Mouse (Mus musculus) MN1 (cell line): ENCODE measurements around the gene Tent4a.
A peak's percentile ranks its signal among the peaks of the same experiment; 100 is the strongest.

Experiments
- DNase-seq: peaks from one replicate; pipeline ENCODE4 v3.0.0-alpha.2; 2016; ENCODE audit warnings: low spot score

Tent4a gene

GRCm38 (mm10) chr13:69519137-69519536 is 15.3 kb downstream of the Tent4a start:
- no peak for DNase-seq

DNA sequence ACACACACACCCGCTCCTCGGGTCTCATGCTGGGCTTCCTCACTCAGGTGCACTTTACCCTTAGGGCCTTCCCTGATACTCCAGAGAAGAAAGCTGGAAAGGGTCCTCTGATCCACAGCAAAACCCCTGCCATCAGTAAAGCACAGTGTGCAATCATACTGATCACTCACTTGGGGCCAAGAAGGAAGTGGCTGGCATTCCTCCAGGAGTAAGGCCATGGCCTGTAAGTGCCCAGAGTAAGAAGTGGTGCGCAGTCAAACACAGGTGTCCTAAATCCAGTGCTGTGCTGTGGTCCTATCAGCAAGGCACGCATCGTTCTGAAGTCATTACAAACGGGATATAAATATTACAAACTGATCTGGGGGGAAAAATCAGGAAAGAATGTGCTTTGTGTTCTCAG is 17.0 kb downstream of the Tent4a start:
- no peak for DNase-seq

DNA sequence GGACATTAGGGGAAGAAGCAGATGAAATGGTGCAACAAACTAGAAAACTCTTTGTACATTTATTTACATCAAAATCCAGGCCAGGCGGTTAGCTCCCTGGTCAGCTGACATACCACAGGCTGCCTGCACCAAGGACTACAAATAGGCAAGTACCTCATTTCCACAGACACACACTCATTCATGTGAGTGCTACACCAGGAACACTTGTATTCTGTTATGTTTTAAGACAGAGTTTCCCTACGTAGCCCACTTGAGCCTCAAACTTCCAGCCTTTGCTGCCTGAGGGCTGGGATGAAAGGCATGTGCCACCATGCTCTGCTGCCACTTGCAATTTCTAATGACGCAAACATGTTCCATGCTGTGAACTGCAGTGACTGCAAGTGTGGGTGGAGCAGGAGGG is 19.3 kb downstream of the Tent4a start:
- no peak for DNase-seq

GRCm38 (mm10) chr13:69509391-69510244 is 24.8 kb downstream of the Tent4a start:
- DNase-seq = peak; percentile 68

- no peak for DNase-seq
These were observed 26.8 kb downstream of the Tent4a start for GRCm38 (mm10) chr13:69507666-69508065.

- no peak for DNase-seq
These were observed 27.9 kb downstream of the Tent4a start for GRCm38 (mm10) chr13:69506341-69507086.

GRCm38 (mm10) chr13:69502863-69503262 is 31.6 kb downstream of the Tent4a start:
- no peak for DNase-seq

- no peak for DNase-seq
These were observed 32.2 kb downstream of the Tent4a start for GRCm38 (mm10) chr13:69502157-69502750.

GRCm38 (mm10) chr13:69498276-69498675 is 36.1 kb downstream of the Tent4a start:
- no peak for DNase-seq

- DNase-seq = peak; percentile 71
These were observed 41.4 kb downstream of the Tent4a start for GRCm38 (mm10) chr13:69492876-69493463.

DNA sequence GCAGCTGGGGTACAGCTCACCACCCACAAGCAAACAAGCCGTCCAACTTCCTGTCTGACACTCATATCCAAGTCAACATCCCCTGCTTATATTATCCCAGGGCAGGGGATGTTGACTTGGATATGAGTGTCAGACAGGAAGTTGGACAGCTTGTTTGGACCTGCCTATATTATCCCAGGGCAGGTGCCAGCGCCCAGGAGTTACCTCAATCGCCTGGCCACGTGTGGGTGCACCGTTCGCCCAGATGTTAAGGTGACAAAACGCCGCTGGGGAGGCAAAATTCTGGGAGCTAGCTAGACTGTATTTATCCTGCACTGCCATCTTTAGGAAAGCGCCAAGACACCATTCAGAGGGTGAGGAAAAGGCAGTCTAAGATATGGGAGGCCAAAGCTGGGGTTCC is 44.6 kb downstream of the Tent4a start:
- DNase-seq = no peak

- no peak for DNase-seq
These were observed 45.7 kb downstream of the Tent4a start for GRCm38 (mm10) chr13:69488565-69489255.

DNA sequence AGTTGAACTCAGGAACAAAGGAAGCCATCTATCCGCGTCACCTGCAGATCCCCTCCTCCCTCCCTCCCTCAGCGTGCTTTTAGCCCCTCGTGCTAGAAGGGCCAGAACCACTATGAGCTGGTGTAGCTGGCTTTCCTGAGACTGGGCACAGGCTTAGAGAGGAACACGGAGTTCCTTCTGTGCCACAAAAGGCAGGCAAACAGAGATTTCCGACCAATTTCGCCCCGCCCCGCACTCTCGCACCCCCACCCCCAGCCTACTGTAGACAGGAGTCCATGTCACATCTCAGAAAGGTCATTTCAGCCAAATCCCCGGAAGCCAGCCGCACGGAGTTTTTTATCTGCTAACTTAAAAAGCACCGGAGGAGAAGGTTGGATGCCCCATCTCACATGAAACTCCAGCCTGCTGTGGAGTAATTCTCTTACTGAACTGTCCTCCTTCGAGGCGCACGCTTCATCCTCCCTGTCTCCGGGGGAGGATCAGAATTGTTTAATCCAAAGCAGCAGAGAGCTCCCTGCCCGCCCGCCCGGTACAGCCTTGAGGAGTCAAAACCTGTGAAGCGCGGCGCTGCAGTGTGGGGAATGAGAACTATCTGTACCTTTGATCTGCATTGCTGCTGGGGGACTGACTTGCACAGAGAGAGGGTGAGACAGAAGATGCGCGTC is 46.7 kb downstream of the Tent4a start:
- DNase-seq = no peak

DNA sequence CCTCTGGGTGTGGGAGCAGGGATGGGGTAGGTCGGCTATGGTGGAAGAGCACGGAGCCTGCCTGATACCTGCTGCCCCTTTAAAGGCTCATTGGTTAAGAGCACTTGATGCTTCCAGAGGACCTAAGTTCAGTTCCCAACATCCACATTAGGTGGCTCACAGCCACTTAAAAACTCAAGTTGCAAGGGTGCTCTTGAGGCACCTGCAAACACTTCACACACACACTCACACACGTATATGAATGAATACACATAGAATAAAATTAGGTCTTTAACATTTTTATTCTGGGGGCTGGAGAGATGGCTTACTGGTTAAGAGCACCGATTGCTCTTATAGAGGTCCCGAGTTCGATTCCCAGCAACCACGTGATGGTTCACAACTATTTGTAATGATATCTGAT is 47.3 kb downstream of the Tent4a start:
- DNase-seq = no peak

DNA sequence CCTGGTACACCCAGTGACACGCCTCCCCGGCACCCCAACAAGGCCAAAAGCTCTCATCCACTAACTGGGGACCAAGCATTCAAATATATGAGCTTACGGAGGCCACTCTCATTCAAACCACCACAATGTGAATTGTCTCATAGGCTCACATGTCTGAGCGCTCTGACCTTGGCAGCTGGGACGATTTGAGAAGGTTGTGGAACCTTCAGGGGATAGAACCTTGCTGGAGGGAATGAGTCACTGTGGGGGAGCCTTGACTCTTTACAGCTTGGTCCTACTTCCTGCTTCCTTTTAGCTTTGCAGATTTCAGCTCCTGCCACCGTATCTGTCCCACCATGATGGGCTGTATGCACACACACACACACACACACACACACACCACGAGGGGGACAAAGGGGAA is 48.6 kb downstream of the Tent4a start:
- DNase-seq = no peak

- DNase-seq = peak; percentile 41
These were observed 49.1 kb downstream of the Tent4a start for GRCm38 (mm10) chr13:69485326-69485725.

DNA sequence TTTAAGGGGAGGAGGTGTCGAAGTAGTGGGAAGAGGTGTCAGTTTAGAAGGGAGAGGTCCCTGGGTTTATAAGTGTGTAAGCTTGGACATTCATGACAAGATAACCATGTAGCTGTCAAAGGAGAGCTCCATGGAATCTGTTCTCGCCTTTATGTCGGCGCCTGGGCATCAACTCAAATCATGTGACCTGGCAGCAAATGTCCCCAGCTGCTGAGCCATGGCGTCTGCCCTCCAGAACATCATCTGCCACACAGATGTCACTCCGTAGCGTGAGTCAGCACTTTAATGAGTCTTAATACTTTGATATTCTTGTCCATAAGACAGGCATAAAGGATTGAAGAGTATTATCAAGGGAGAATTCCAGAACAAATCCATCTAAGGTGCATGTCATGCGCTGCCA is 51.7 kb downstream of the Tent4a start:
- peak; percentile 60 for DNase-seq

GRCm38 (mm10) chr13:69481634-69482505 is 52.5 kb downstream of the Tent4a start:
- peak; percentile 54 for DNase-seq

GRCm38 (mm10) chr13:69481026-69481425 is 53.4 kb downstream of the Tent4a start:
- DNase-seq = no peak

DNA sequence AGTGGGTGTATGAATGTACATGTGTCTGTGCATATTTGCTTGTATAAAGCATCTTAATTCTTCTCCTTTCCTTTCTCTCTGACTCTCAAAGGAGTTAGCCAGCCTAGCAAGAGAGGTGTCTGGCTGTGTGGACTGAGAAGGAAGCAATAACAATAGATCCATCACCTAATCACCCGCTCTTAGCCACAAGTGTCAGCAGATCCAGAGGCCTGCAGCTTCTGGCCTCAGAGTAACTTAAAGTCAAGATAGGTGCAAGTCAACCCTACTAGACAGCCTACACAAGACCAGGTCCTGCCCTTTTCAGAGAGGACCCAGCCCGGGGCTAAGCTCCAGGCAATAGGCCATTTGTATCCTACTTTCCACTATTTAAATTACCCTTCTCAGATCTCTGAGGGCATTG is 54.5 kb downstream of the Tent4a start:
- DNase-seq = no peak
